ENCODE assay signal across 9 mouse cellular contexts in genomic region chr7:45019031-45019571, GRCm38 (mm10). TPM values are rescaled to one million over a fixed set of nuclear protein-coding genes. Genes with fewer than 3 reads are reported as not detected.
DNase-seq lines count a peak whose midpoint lies in the region; ATAC-seq and TF ChIP-seq lines count a peak whose summit lies in the region.
"Had no signal": no experiment of that assay in that cellular context is flagged by ENCODE, and none has a peak within 500 bp of the region (broad histone marks: within the 10 kb centered on the region; RNA-seq: fewer than 3 reads in every experiment).

No protein-coding gene starts in this region.

- H3K4me1 ChIP-seq in forebrain, embryonic 13.5 days: peaks cover 29% of the 10 kb centered on the region
- H3K4me1 ChIP-seq in forebrain, embryonic 11.5 days (replicated peaks; ENCODE audit: control insufficient read depth, insufficient read depth, low read length): peaks cover 12% of the 10 kb centered on the region; the same call in 1 of the 2 replicates
- no peaks in the 10 kb centered on the region for H3K4me1 ChIP-seq in brown adipose tissue, adult 24 weeks (ENCODE audit: control insufficient read depth, insufficient read depth, insufficient read length, low read length)
- H3K4me1 ChIP-seq in heart, embryonic 15.5 days (replicated peaks): peaks cover 30% of the 10 kb centered on the region
- H3K4me1 ChIP-seq in kidney, postnatal 0 days (replicated peaks; ENCODE audit: insufficient read depth, low read length): peaks cover 11% of the 10 kb centered on the region; the same call in 1 of the 2 replicates

- no peaks in the 10 kb centered on the region for H3K36me3 ChIP-seq in forebrain, embryonic 13.5 days (ENCODE audit: poor library complexity, severe bottlenecking)
- H3K36me3 ChIP-seq in forebrain, embryonic 11.5 days (ENCODE audit: control insufficient read depth, insufficient read depth, low read length): no peaks in the 10 kb centered on the region
- H3K36me3 ChIP-seq in heart, embryonic 15.5 days: 0 out of 2 replicates have a peak, but pooled peaks cover 9% of the 10 kb centered on the region
- H3K36me3 ChIP-seq in kidney, postnatal 0 days (ENCODE audit: insufficient read depth, low read length): no peaks in the 10 kb centered on the region

- peaks cover 26% of the 10 kb centered on the region for H3K27me3 ChIP-seq in forebrain, embryonic 13.5 days
- no peaks in the 10 kb centered on the region for H3K27me3 ChIP-seq in forebrain, embryonic 11.5 days (ENCODE audit: control insufficient read depth, insufficient read depth, low read length)
- H3K27me3 ChIP-seq in heart, embryonic 15.5 days: no peaks in the 10 kb centered on the region
- no peaks in the 10 kb centered on the region for H3K27me3 ChIP-seq in kidney, postnatal 0 days (ENCODE audit: insufficient read depth, low read length)
- H3K27me3 ChIP-seq: Patski had no signal

- no peak for ATAC-seq in forebrain, embryonic 13.5 days
- ATAC-seq in forebrain, embryonic 11.5 days (replicated peaks; ENCODE audit: low FRiP score): no peak
- ATAC-seq in heart, embryonic 15.5 days (replicated peaks; ENCODE audit: insufficient number of reproducible peaks, insufficient read depth, low FRiP score, low read depth): no peak
- no peak for ATAC-seq in kidney, postnatal 0 days (replicated peaks; ENCODE audit: low FRiP score, low read depth)
- ATAC-seq in monocyte, adult 5-6 weeks (replicated peaks; ENCODE audit: insufficient number of reproducible peaks, low FRiP score, low TSS enrichment, poor library complexity, severe bottlenecking): no peak
- ATAC-seq: Patski had no signal

- DNase-seq in forebrain, embryonic 11.5 days (ENCODE audit: low spot score): no peak
- peak; percentile 80 for DNase-seq in kidney, postnatal 0 days (ENCODE audit: low spot score)
- peak; percentile 75 to 83 for DNase-seq in lung, postnatal 4 days
- DNase-seq in natural killer cell, adult 2 months (ENCODE audit: low spot score in 2 of 2): no peak

- no peak overlapping the region for H3K9ac ChIP-seq in forebrain, embryonic 13.5 days
- no peak overlapping the region for H3K9ac ChIP-seq in forebrain, embryonic 11.5 days (ENCODE audit: low read length)
- H3K9ac ChIP-seq in heart, embryonic 15.5 days: peak overlapping the region; percentile 76; the same call in 1 of the 2 replicates
- peak overlapping the region; percentile 14 for H3K9ac ChIP-seq in kidney, postnatal 0 days (ENCODE audit: low read depth, low read length)

- TF ChIP-seq CTCF in kidney, postnatal 0 days (IDR thresholded peaks at IDR 0.05; ENCODE audit: low read depth): no peak

- H3K4me3 ChIP-seq in forebrain, embryonic 13.5 days: no peak overlapping the region
- H3K4me3 ChIP-seq in forebrain, embryonic 11.5 days (ENCODE audit: low read depth, low read length): no peak overlapping the region
- peak overlapping the region; percentile 59 for H3K4me3 ChIP-seq in brown adipose tissue, adult 24 weeks (ENCODE audit: insufficient read depth, low read depth, low read length)
- peak overlapping the region; percentile 94 for H3K4me3 ChIP-seq in heart, embryonic 15.5 days
- H3K4me3 ChIP-seq in kidney, postnatal 0 days (replicated peaks; ENCODE audit: low read depth, low read length): peak overlapping the region; percentile 98

- no peak overlapping the region for H3K27ac ChIP-seq in forebrain, embryonic 13.5 days
- H3K27ac ChIP-seq in forebrain, embryonic 11.5 days (ENCODE audit: low read depth, low read length): no peak overlapping the region
- peak overlapping the region; percentile 99 for H3K27ac ChIP-seq in brown adipose tissue, adult 24 weeks (replicated peaks; ENCODE audit: low read depth, low read length)
- peak overlapping the region; percentile 100 for H3K27ac ChIP-seq in heart, embryonic 15.5 days
- peak overlapping the region; percentile 96 for H3K27ac ChIP-seq in kidney, postnatal 0 days

- no peaks in the 10 kb centered on the region for H3K9me3 ChIP-seq in forebrain, embryonic 13.5 days (replicated peaks)
- H3K9me3 ChIP-seq in forebrain, embryonic 11.5 days (ENCODE audit: control insufficient read depth, low read length): no peaks in the 10 kb centered on the region
- no peaks in the 10 kb centered on the region for H3K9me3 ChIP-seq in heart, embryonic 15.5 days (replicated peaks)
- no peaks in the 10 kb centered on the region for H3K9me3 ChIP-seq in kidney, postnatal 0 days (replicated peaks; ENCODE audit: low read length)

- 45% methylated on average over 8 of the region's 8 CpGs for WGBS in forebrain, embryonic 13.5 days
- whole genome bisulfite sequencing in forebrain, embryonic 11.5 days: 39% methylated on average over 8 of the region's 8 CpGs
- WGBS in heart, embryonic 15.5 days: 23% methylated on average over 8 of the region's 8 CpGs
- WGBS in kidney, postnatal 0 days: 23% methylated on average over 8 of the region's 8 CpGs

- H3K4me2 ChIP-seq in forebrain, embryonic 13.5 days: peak overlapping the region; percentile 77; the same call in 1 of the 2 replicates
- H3K4me2 ChIP-seq in forebrain, embryonic 11.5 days (ENCODE audit: low read depth, low read length, severe bottlenecking): no peak overlapping the region
- H3K4me2 ChIP-seq in heart, embryonic 15.5 days: peak overlapping the region; percentile 69
- peak overlapping the region; percentile 76 for H3K4me2 ChIP-seq in kidney, postnatal 0 days (ENCODE audit: low read length)

RNA-seq across cellular contexts. Expression of gene Rras, which starts 1.3 kb away (rescaled TPM):
- polyA plus RNA-seq in forebrain, embryonic 13.5 days (2015; fragmentation: Nextera tagmentation; extraction: Ambion mirVana): 9.4 and 10.2 TPM in 2 replicates
- 15.5 and 16.6 TPM in 2 replicates for polyA plus RNA-seq in forebrain, embryonic 11.5 days (2014; fragmentation: Nextera tagmentation; extraction: Ambion mirVana)
- polyA plus RNA-seq in brown adipose tissue, adult 24 weeks (2012; ENCODE audit: insufficient read depth, insufficient read length, missing spikeins): 76.5 and 82.6 TPM in 2 replicates
- polyA plus RNA-seq in heart, embryonic 15.5 days (2015; fragmentation: Nextera tagmentation; extraction: Ambion mirVana): 76.4 and 80.8 TPM in 2 replicates
- polyA plus RNA-seq in kidney, postnatal 0 days (2015; fragmentation: Nextera tagmentation; extraction: Ambion mirVana): 47.6 and 53.0 TPM in 2 replicates
- total RNA-seq in monocyte, adult 5-6 weeks (2017): 43.0 to 51.7 TPM (median 49.7 TPM) in 3 replicates

RNA-seq across cellular contexts. Expression of gene Scaf1, which starts 2.9 kb away (rescaled TPM):
- 35.8 and 38.9 TPM in 2 replicates for polyA plus RNA-seq in forebrain, embryonic 13.5 days (2015; fragmentation: Nextera tagmentation; extraction: Ambion mirVana)
- polyA plus RNA-seq in forebrain, embryonic 11.5 days (2014; fragmentation: Nextera tagmentation; extraction: Ambion mirVana): 59.9 and 60.2 TPM in 2 replicates
- 26.3 and 27.5 TPM in 2 replicates for polyA plus RNA-seq in brown adipose tissue, adult 24 weeks (2012; ENCODE audit: insufficient read depth, insufficient read length, missing spikeins)
- polyA plus RNA-seq in heart, embryonic 15.5 days (2015; fragmentation: Nextera tagmentation; extraction: Ambion mirVana): 25.1 and 32.5 TPM in 2 replicates
- polyA plus RNA-seq in kidney, postnatal 0 days (2015; fragmentation: Nextera tagmentation; extraction: Ambion mirVana): 25.6 and 27.3 TPM in 2 replicates
- 15.3 to 21.1 TPM (median 16.7 TPM) in 3 replicates for total RNA-seq in monocyte, adult 5-6 weeks (2017)

RNA-seq across cellular contexts. Expression of gene Bcl2l12, which starts 20.6 kb away (rescaled TPM):
- 40.5 and 45.6 TPM in 2 replicates for polyA plus RNA-seq in forebrain, embryonic 13.5 days (2015; fragmentation: Nextera tagmentation; extraction: Ambion mirVana)
- 70.6 and 74.9 TPM in 2 replicates for polyA plus RNA-seq in forebrain, embryonic 11.5 days (2014; fragmentation: Nextera tagmentation; extraction: Ambion mirVana)
- polyA plus RNA-seq in brown adipose tissue, adult 24 weeks (2012; ENCODE audit: insufficient read depth, insufficient read length, missing spikeins): 8.9 and 9.1 TPM in 2 replicates
- 34.5 and 35.4 TPM in 2 replicates for polyA plus RNA-seq in heart, embryonic 15.5 days (2015; fragmentation: Nextera tagmentation; extraction: Ambion mirVana)
- 42.8 and 43.4 TPM in 2 replicates for polyA plus RNA-seq in kidney, postnatal 0 days (2015; fragmentation: Nextera tagmentation; extraction: Ambion mirVana)
- total RNA-seq in monocyte, adult 5-6 weeks (2017): 2.7 to 13.0 TPM (median 7.7 TPM) in 3 replicates

RNA-seq across cellular contexts. Expression of gene Irf3, which starts 21.7 kb away (rescaled TPM):
- polyA plus RNA-seq in forebrain, embryonic 13.5 days (2015; fragmentation: Nextera tagmentation; extraction: Ambion mirVana): 67.9 and 72.7 TPM in 2 replicates
- polyA plus RNA-seq in forebrain, embryonic 11.5 days (2014; fragmentation: Nextera tagmentation; extraction: Ambion mirVana): 75.3 and 86.0 TPM in 2 replicates
- polyA plus RNA-seq in brown adipose tissue, adult 24 weeks (2012; ENCODE audit: insufficient read depth, insufficient read length, missing spikeins): 40.8 and 41.4 TPM in 2 replicates
- polyA plus RNA-seq in heart, embryonic 15.5 days (2015; fragmentation: Nextera tagmentation; extraction: Ambion mirVana): 61.6 and 76.7 TPM in 2 replicates
- 73.6 and 76.0 TPM in 2 replicates for polyA plus RNA-seq in kidney, postnatal 0 days (2015; fragmentation: Nextera tagmentation; extraction: Ambion mirVana)
- 83.1 to 122 TPM (median 104 TPM) in 3 replicates for total RNA-seq in monocyte, adult 5-6 weeks (2017)

RNA-seq across cellular contexts. Expression of gene Prmt1, which starts 32.7 kb away (rescaled TPM):
- polyA plus RNA-seq in forebrain, embryonic 13.5 days (2015; fragmentation: Nextera tagmentation; extraction: Ambion mirVana): 815 and 859 TPM in 2 replicates
- polyA plus RNA-seq in forebrain, embryonic 11.5 days (2014; fragmentation: Nextera tagmentation; extraction: Ambion mirVana): 286 and 301 TPM in 2 replicates
- polyA plus RNA-seq in brown adipose tissue, adult 24 weeks (2012; ENCODE audit: insufficient read depth, insufficient read length, missing spikeins): 47.1 and 73.7 TPM in 2 replicates
- polyA plus RNA-seq in heart, embryonic 15.5 days (2015; fragmentation: Nextera tagmentation; extraction: Ambion mirVana): 315 and 356 TPM in 2 replicates
- 414 and 449 TPM in 2 replicates for polyA plus RNA-seq in kidney, postnatal 0 days (2015; fragmentation: Nextera tagmentation; extraction: Ambion mirVana)
- total RNA-seq in monocyte, adult 5-6 weeks (2017): 57.2 to 80.2 TPM (median 58.1 TPM) in 3 replicates

Comparison
In these comparisons a context has a peak if more than half of its experiments do, and no peak if none do; other contexts are left out.
1. H3K27ac ChIP-seq: peak in brown adipose tissue, adult 24 weeks (single experiment), heart, embryonic 15.5 days (single experiment) and kidney, postnatal 0 days (single experiment); none in forebrain, embryonic 13.5 days (single experiment) and forebrain, embryonic 11.5 days (single experiment).
2. H3K4me3 ChIP-seq: peak in brown adipose tissue, adult 24 weeks (single experiment), heart, embryonic 15.5 days (single experiment) and kidney, postnatal 0 days (single experiment); none in forebrain, embryonic 13.5 days (single experiment) and forebrain, embryonic 11.5 days (single experiment).
3. H3K9ac ChIP-seq: peak in heart, embryonic 15.5 days (single experiment) and kidney, postnatal 0 days (single experiment); none in forebrain, embryonic 13.5 days (single experiment) and forebrain, embryonic 11.5 days (single experiment).
4. DNase-seq: peak in kidney, postnatal 0 days (single experiment) and lung, postnatal 4 days (2 of 2); none in forebrain, embryonic 11.5 days (single experiment) and natural killer cell, adult 2 months (0 of 2).